Comparison of ENCODE assay signal across 11 mouse cellular contexts in genomic region chr7:132777728-132778453, GRCm38 (mm10). TPM values are rescaled to one million over a fixed set of nuclear protein-coding genes. Genes with fewer than 3 reads are reported as not detected.
DNase-seq lines count a peak whose midpoint lies in the region; ATAC-seq and TF ChIP-seq lines count a peak whose summit lies in the region.
"Had no signal": no experiment of that assay in that cellular context is flagged by ENCODE, and none has a peak within 500 bp of the region (broad histone marks: within the 10 kb centered on the region; RNA-seq: fewer than 3 reads in every experiment).

No protein-coding gene starts in this region.

- H3K9ac ChIP-seq in heart, adult 2 months (ENCODE audit: low read depth, low read length), result no peak overlapping the region
- no peak overlapping the region for H3K9ac ChIP-seq in intestine, embryonic 16.5 days (ENCODE audit: low read depth, low read length)
- H3K9ac ChIP-seq: limb, embryonic 15.5 days; neural tube, embryonic 12.5 days had no signal

- H3K9me3 ChIP-seq in intestine, embryonic 16.5 days (ENCODE audit: control insufficient read depth, low read length), result no peaks in the 10 kb centered on the region
- no peaks in the 10 kb centered on the region for H3K9me3 ChIP-seq in limb, embryonic 10.5 days (replicated peaks)
- H3K9me3 ChIP-seq: limb, embryonic 15.5 days; neural tube, embryonic 12.5 days had no signal

- H3K4me3 ChIP-seq in heart, adult 2 months, result no peak overlapping the region
- no peak overlapping the region for H3K4me3 ChIP-seq in bone marrow, adult 2 months (replicated peaks; ENCODE audit: control insufficient read depth, low read depth, low read length)
- H3K4me3 ChIP-seq in intestine, embryonic 16.5 days (ENCODE audit: low read length), result no peak overlapping the region
- H3K4me3 ChIP-seq in limb, embryonic 10.5 days, result no peak overlapping the region
- H3K4me3 ChIP-seq: limb, embryonic 15.5 days; neural tube, embryonic 12.5 days had no signal

- no peak overlapping the region for H3K4me2 ChIP-seq in intestine, embryonic 16.5 days (ENCODE audit: low read depth, low read length)
- H3K4me2 ChIP-seq: limb, embryonic 15.5 days; midbrain, embryonic 11.5 days; neural tube, embryonic 12.5 days had no signal

- TF ChIP-seq CTCF in heart, adult 2 months (IDR thresholded peaks at IDR 0.05), result no peak
- no peak for TF ChIP-seq CTCF in bone marrow, adult 2 months (IDR thresholded peaks at IDR 0.05; ENCODE audit: control insufficient read depth, insufficient read depth, low read length)

- peak overlapping the region; percentile 15; the same call in 1 of the 2 replicates for H3K27ac ChIP-seq in heart, adult 2 months
- H3K27ac ChIP-seq in bone marrow, adult 2 months (ENCODE audit: control insufficient read depth, insufficient read depth, low read depth, low read length, poor library complexity), result peak overlapping the region; percentile 93
- H3K27ac ChIP-seq in intestine, embryonic 16.5 days (ENCODE audit: low read length), result no peak overlapping the region
- no peak overlapping the region for H3K27ac ChIP-seq in limb, embryonic 10.5 days
- H3K27ac ChIP-seq: limb, embryonic 15.5 days; neural tube, embryonic 12.5 days had no signal

- peaks cover 18% of the 10 kb centered on the region for H3K36me3 ChIP-seq in heart, adult 2 months (ENCODE audit: control insufficient read depth, insufficient read depth, low read length)
- no peaks in the 10 kb centered on the region; the same call in 1 of the 2 replicates for H3K36me3 ChIP-seq in intestine, embryonic 16.5 days (ENCODE audit: control insufficient read depth, insufficient read depth, low read length)
- peaks cover 63% of the 10 kb centered on the region for H3K36me3 ChIP-seq in limb, embryonic 10.5 days

- peak in 1 of 2 experiments; percentile 24 for DNase-seq in heart, adult 2 months
- DNase-seq in heart, postnatal 25 days (ENCODE audit: low spot score), result no peak
- no peak for DNase-seq in ovary, adult 18-20 months (ENCODE audit: low spot score)
- DNase-seq in retina, embryonic 14.5 days (ENCODE audit: low spot score), result no peak
- no peak for DNase-seq in limb, embryonic 10.5 days (ENCODE audit: low spot score)

- no peak for TF ChIP-seq EP300 in heart, adult 2 months (IDR thresholded peaks at IDR 0.05; ENCODE audit: insufficient read depth, low read depth, low read length)

- peaks cover 6% of the 10 kb centered on the region; the same call in 1 of the 2 replicates for H3K79me2 ChIP-seq in heart, adult 2 months (replicated peaks; ENCODE audit: control insufficient read depth, insufficient read depth, low read length)

- peak; percentile 41 for ATAC-seq in intestine, embryonic 16.5 days
- peak; percentile 77 for ATAC-seq in megakaryocyte-erythroid progenitor cell, adult 5-6 weeks (replicated peaks; ENCODE audit: low FRiP score, low TSS enrichment, poor library complexity, severe bottlenecking)

- intact Hi-C loops in heart, adult 2 months (cut with DNase I), result no loop called here
- intact Hi-C loops in heart, postnatal 25 days (cut with DNase I), result loop anchor here (5.0 kb wide), 1 partner anchor 34 kb away; the partner anchor contains the start of gene Fam53b

- H3K27me3 ChIP-seq in heart, adult 2 months (ENCODE audit: control insufficient read depth, insufficient read depth, low read length), result no peaks in the 10 kb centered on the region
- no peaks in the 10 kb centered on the region for H3K27me3 ChIP-seq in intestine, embryonic 16.5 days (replicated peaks; ENCODE audit: control insufficient read depth, insufficient read depth, low read length)
- no peaks in the 10 kb centered on the region for H3K27me3 ChIP-seq in limb, embryonic 10.5 days (ENCODE audit: low read depth, poor library complexity, severe bottlenecking)
- H3K27me3 ChIP-seq: limb, embryonic 15.5 days; neural tube, embryonic 12.5 days had no signal

- peaks cover 64% of the 10 kb centered on the region for H3K4me1 ChIP-seq in heart, adult 2 months (ENCODE audit: control insufficient read depth, insufficient read depth, low read length)
- H3K4me1 ChIP-seq in bone marrow, adult 2 months (ENCODE audit: control insufficient read depth, insufficient read depth, low read length), result peaks cover 3% of the 10 kb centered on the region; the same call in 1 of the 2 replicates
- peaks cover 26% of the 10 kb centered on the region for H3K4me1 ChIP-seq in intestine, embryonic 16.5 days (ENCODE audit: control insufficient read depth, insufficient read depth, low read length)
- H3K4me1 ChIP-seq in limb, embryonic 10.5 days, result peaks cover 25% of the 10 kb centered on the region

- TF ChIP-seq POLR2A in heart, adult 2 months (IDR thresholded peaks at IDR 0.05; ENCODE audit: insufficient read depth, low read depth, low read length), result no peak
- TF ChIP-seq POLR2A in bone marrow, adult 2 months (IDR thresholded peaks at IDR 0.05; ENCODE audit: borderline replicate concordance, control insufficient read depth, low read depth, low read length), result no peak

- WGBS in heart, adult 2 months, result 96% methylated on average over 1 of the region's 1 CpGs
- WGBS in bone marrow, adult 2 months, result 54% methylated on average over 1 of the region's 1 CpGs
- 81% methylated on average over 1 of the region's 1 CpGs for WGBS in intestine, embryonic 16.5 days
- 83% methylated on average over 1 of the region's 1 CpGs for WGBS in limb, embryonic 10.5 days

RNA-seq across cellular contexts. Expression of gene Fam53b, which starts 35.8 kb away (rescaled TPM):
- 10 to 100 TPM; 22.0 to 26.9 TPM for total RNA-seq in heart, adult 2 months (2021)
- 22.5 and 25.7 TPM in 2 replicates for polyA plus RNA-seq in heart, adult 2 months (2012; rRNA removed)
- total RNA-seq in heart, postnatal 25 days (2021), result 10 to 100 TPM; 25.8 to 26.8 TPM
- polyA plus RNA-seq in bone marrow, adult 2 months (2011; ENCODE audit: insufficient read depth, insufficient read length, low replicate concordance, missing spikeins), result 43.2 and 51.4 TPM in 2 replicates
- 22.2 and 23.7 TPM in 2 replicates for polyA plus RNA-seq in intestine, embryonic 16.5 days (2015; fragmentation: Nextera tagmentation; extraction: Ambion mirVana)
- 47.0 and 61.6 TPM in 2 replicates for total RNA-seq in megakaryocyte-erythroid progenitor cell, adult 5-6 weeks (2014; fragmentation: Nextera tagmentation)
- 11.5 and 21.2 TPM in 2 replicates for total RNA-seq in megakaryocyte-erythroid progenitor cell, adult 5-6 weeks (2017)
- polyA plus RNA-seq in limb, embryonic 10.5 days (2016; fragmentation: Nextera tagmentation; extraction: Ambion mirVana), result 32.7 and 39.1 TPM in 2 replicates

Comparison
In these comparisons a context has a peak if more than half of its experiments do, and no peak if none do; other contexts are left out.
1. H3K27ac ChIP-seq: peak in heart, adult 2 months (single experiment) and bone marrow, adult 2 months (single experiment); none in intestine, embryonic 16.5 days (single experiment) and limb, embryonic 10.5 days (single experiment).